Mouse (Mus musculus) lung, embryonic 14.5 days (tissue): Measurements from ENCODE around the gene Pld1. TPM values are rescaled to one million over a fixed set of nuclear protein-coding genes. Genes with fewer than 3 reads are reported as not detected.

Source experiments
- ATAC-seq: fragments of 200-750 bp; cut with Nextera tagmentation; 2 replicates; pipeline ENCODE4 v1.8.0; 2017; ENCODE audit warnings: mild to moderate bottlenecking, moderate TSS enrichment, moderate library complexity; ENCODE audit not compliant: insufficient read depth
- DNase-seq: peaks from one replicate; pipeline ENCODE4 v3.0.0-alpha.2; 2015
- H3K27ac ChIP-seq: fragments of 300-500 bp; sonication (generic); 2 replicates; pipeline ENCODE4 v1.5.1; 2014; ENCODE audit warnings: low read depth, mild to moderate bottlenecking, moderate library complexity
- H3K27me3 ChIP-seq: fragments of 300-500 bp; sonication (generic); 2 replicates; pipeline ENCODE4 v1.6.1; 2014; ENCODE audit warnings: low read length, control low read depth; ENCODE audit not compliant: insufficient read depth
- H3K36me3 ChIP-seq: fragments of 300-500 bp; sonication (generic); 2 replicates; pipeline ENCODE4 v1.6.1; 2014; ENCODE audit warnings: control low read depth; ENCODE audit not compliant: insufficient read depth
- H3K4me1 ChIP-seq: fragments of 300-500 bp; sonication (generic); 2 replicates; pipeline ENCODE4 v1.6.1; 2014; ENCODE audit warnings: antibody characterized with exemption, control low read depth; ENCODE audit not compliant: insufficient read depth
- H3K4me2 ChIP-seq: fragments of 300-500 bp; sonication (generic); 2 replicates; pipeline ENCODE4 v1.6.1; 2014; ENCODE audit warnings: mild to moderate bottlenecking
- H3K4me3 ChIP-seq: fragments of 300-500 bp; sonication (generic); 2 replicates; pipeline ENCODE4 v1.5.1; 2014; ENCODE audit warnings: low read depth, low read length
- H3K9ac ChIP-seq: fragments of 300-500 bp; sonication (generic); 2 replicates; pipeline ENCODE4 v1.6.1; 2014
- H3K9me3 ChIP-seq: fragments of 300-500 bp; sonication (generic); 2 replicates; pipeline ENCODE4 v1.6.1; 2016; ENCODE audit warnings: low read depth, low read length, control low read depth
- CTCF ChIP-seq: IDR thresholded peaks from 2 replicates; pipeline ENCODE4 v1.5.1; 2016; ENCODE audit warnings: antibody characterized with exemption, low read depth
- WGBS: fragments of 180-500 bp; shearing (Covaris S2); extraction: QIAGEN DNeasy Blood & Tissue Kit; methylation state at CpG from one replicate; pipeline ENCODE4 v1.1.7; 2014; 5-methylcytosine and 5-hydroxymethylcytosine counted together
- polyA plus RNA-seq: library from polyadenylated mRNA; unstranded; fragments of >200 nt; fragmentation: Nextera tagmentation; extraction: Ambion mirVana; gene quantifications from 2 replicates; pipeline ENCODE4 v1.2.1, GENCODE M21; 2014

The Pld1 gene
- polyA plus RNA-seq, 1 experiment from 2014 or later, result 6.4 TPM

GRCm38 (mm10) chr3:28020404-28020803, 81.9 kb downstream of the Pld1 start:
- Histone ChIP-seq H3K4me1 (no peaks in the 10 kb centered on the region), H3K4me3 (no peak overlapping the region), H3K9me3 (no peaks in the 10 kb centered on the region), H3K9ac (no peak overlapping the region), H3K27ac (0 out of 2 replicates have a peak overlapping the region, but pooled peaks have one; percentile 24), H3K27me3 (no peaks in the 10 kb centered on the region), H3K4me2 (no peak overlapping the region), H3K36me3 (no peaks in the 10 kb centered on the region)
- ATAC-seq (no peak), DNase-seq (no peak)
- no peak for TF ChIP-seq CTCF
- WGBS, result 81% methylated on average over 2 of the region's 2 CpGs

GRCm38 (mm10) chr3:28022191-28022590, 83.7 kb downstream of the Pld1 start:
- Histone ChIP-seq H3K27me3 (no peaks in the 10 kb centered on the region), H3K9ac (no peak overlapping the region), H3K36me3 (no peaks in the 10 kb centered on the region), H3K9me3 (no peaks in the 10 kb centered on the region), H3K27ac (0 out of 2 replicates have a peak overlapping the region, but pooled peaks have one; percentile 9), H3K4me1 (0 out of 2 replicates have a peak, but pooled peaks cover 3% of the 10 kb centered on the region), H3K4me3 (no peak overlapping the region), H3K4me2 (no peak overlapping the region)
- DNase-seq, result no peak
- WGBS, result 66% methylated on average over 5 of the region's 5 CpGs
- TF ChIP-seq CTCF, result no peak
- no peak for ATAC-seq

GRCm38 (mm10) chr3:28026876-28027275, 88.4 kb downstream of the Pld1 start:
- Histone ChIP-seq H3K9ac (no peak overlapping the region), H3K27ac (no peak overlapping the region), H3K4me1 (peaks cover 9% of the 10 kb centered on the region; the same call in 1 of the 2 replicates), H3K36me3 (no peaks in the 10 kb centered on the region), H3K4me3 (no peak overlapping the region), H3K9me3 (no peaks in the 10 kb centered on the region), H3K4me2 (no peak overlapping the region), H3K27me3 (no peaks in the 10 kb centered on the region)
- ATAC-seq (no peak), DNase-seq (no peak)
- TF ChIP-seq CTCF, result no peak
- 42% methylated on average over 3 of the region's 3 CpGs for WGBS

- no peak for ATAC-seq
- H3K9me3 ChIP-seq, result no peaks in the 10 kb centered on the region
- WGBS, result 46% methylated on average over 10 of the region's 10 CpGs
- H3K4me2 ChIP-seq, result no peak overlapping the region
- H3K4me3 ChIP-seq, result no peak overlapping the region
- no peak for TF ChIP-seq CTCF
- H3K4me1 ChIP-seq, result peaks cover 9% of the 10 kb centered on the region; the same call in 1 of the 2 replicates
- no peaks in the 10 kb centered on the region for H3K27me3 ChIP-seq
- no peak overlapping the region for H3K9ac ChIP-seq
- no peak overlapping the region for H3K27ac ChIP-seq
- H3K36me3 ChIP-seq, result no peaks in the 10 kb centered on the region
- DNase-seq, result peak; percentile 23
Observed at GRCm38 (mm10) chr3:28028456-28028855, 90.0 kb downstream of the Pld1 start.

GRCm38 (mm10) chr3:28030860-28031259, 92.4 kb downstream of the Pld1 start:
- DNase-seq, result no peak
- Histone ChIP-seq H3K27ac (no peak overlapping the region; the same call in 1 of the 2 replicates), H3K4me3 (no peak overlapping the region), H3K4me2 (no peak overlapping the region), H3K9ac (no peak overlapping the region), H3K27me3 (no peaks in the 10 kb centered on the region), H3K4me1 (peaks cover 8% of the 10 kb centered on the region; the same call in 1 of the 2 replicates), H3K36me3 (no peaks in the 10 kb centered on the region), H3K9me3 (no peaks in the 10 kb centered on the region)
- WGBS, result 68% methylated on average over 5 of the region's 5 CpGs
- no peak for TF ChIP-seq CTCF
- no peak for ATAC-seq

GRCm38 (mm10) chr3:28031643-28032243, 93.2 kb downstream of the Pld1 start:
- H3K9me3 ChIP-seq, result no peaks in the 10 kb centered on the region
- peak; percentile 69 for ATAC-seq
- H3K36me3 ChIP-seq, result no peaks in the 10 kb centered on the region
- no peak overlapping the region for H3K9ac ChIP-seq
- WGBS, result 53% methylated on average over 7 of the region's 7 CpGs
- H3K4me3 ChIP-seq, result no peak overlapping the region
- DNase-seq, result peak; percentile 70
- peak; percentile 12; the same call in 1 of the 2 replicates for TF ChIP-seq CTCF
- H3K4me2 ChIP-seq, result peak overlapping the region; percentile 23; the same call in 1 of the 2 replicates
- H3K27ac ChIP-seq, result peak overlapping the region; percentile 92
- peaks cover 6% of the 10 kb centered on the region; the same call in 1 of the 2 replicates for H3K4me1 ChIP-seq
- H3K27me3 ChIP-seq, result no peaks in the 10 kb centered on the region

GRCm38 (mm10) chr3:28033898-28034297, 95.4 kb downstream of the Pld1 start:
- Histone ChIP-seq H3K4me2 (no peak overlapping the region), H3K4me1 (peaks cover 11% of the 10 kb centered on the region; the same call in 1 of the 2 replicates), H3K9ac (no peak overlapping the region), H3K27ac (no peak overlapping the region), H3K9me3 (no peaks in the 10 kb centered on the region), H3K27me3 (no peaks in the 10 kb centered on the region), H3K36me3 (no peaks in the 10 kb centered on the region), H3K4me3 (no peak overlapping the region)
- 92% methylated on average over 3 of the region's 3 CpGs for WGBS
- no peak for ATAC-seq
- no peak for TF ChIP-seq CTCF
- DNase-seq, result no peak
